Mouse (Mus musculus) left cerebral cortex, postnatal 10 days (tissue): ENCODE measurements around the gene Iqcc. TPM values are rescaled to one million over a fixed set of nuclear protein-coding genes. Genes with fewer than 3 reads are reported as not detected.
A peak's percentile ranks its signal among the peaks of the same experiment; 100 is the strongest.

Experiments used
- DNase-seq, 2 experiments: peaks; one replicate each; pipeline ENCODE4 v3.0.0; 2021 to 2022; ENCODE audit warnings: low spot score in 2 of 2, mixed read lengths in 1 of 2; ENCODE audit errors: extremely low spot score in 1 of 2
- intact Hi-C: fragments of 180-260 bp; cut with DNase I; formaldehyde crosslinking; loops from one replicate; pipeline ENCODE4 v1.15.1; 2025
- total RNA-seq, 2 experiments: library from RNA; stranded (reverse); gene quantifications; 2 replicates each; pipeline ENCODE4 v1.2.3; 2021

Iqcc gene
- total RNA-seq, 2 experiments from 2014 or later: 29.3 to 31.5 TPM

DNA sequence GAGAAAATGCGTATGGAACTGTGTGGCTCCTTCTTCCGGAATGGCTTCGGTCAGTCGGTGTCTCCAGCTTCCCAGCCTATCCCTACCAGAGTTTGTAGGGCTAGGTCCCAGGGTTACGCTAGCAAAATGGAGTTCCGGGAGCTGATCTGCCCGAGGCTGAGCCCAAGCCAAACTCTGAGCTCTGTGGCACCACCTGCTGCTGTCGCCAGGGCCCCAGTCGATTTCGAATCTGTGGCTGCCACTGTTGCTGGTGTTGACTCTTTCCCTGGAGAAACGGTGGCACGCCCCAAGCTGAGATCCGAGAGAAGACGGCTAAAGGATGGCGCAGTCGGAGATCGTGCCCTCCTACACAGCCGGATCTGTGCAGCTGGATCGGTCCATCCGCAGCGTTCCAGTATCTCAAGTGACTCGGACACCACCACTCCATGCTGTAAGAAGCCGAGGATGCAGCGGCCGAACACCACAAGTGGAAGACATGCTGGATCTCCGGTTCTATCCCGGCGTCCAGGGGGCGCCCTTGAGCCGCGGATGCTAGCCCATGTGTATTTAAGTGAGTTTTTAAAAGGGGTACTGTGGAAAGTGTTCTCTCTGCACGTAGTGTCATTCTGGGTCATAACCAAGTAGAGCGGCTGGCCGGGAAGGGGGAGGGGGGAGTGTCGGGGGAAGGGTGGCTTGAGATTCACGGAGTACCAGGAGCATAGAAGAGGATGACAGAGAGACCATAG lies 33.9 kb downstream of the Iqcc start:
- intact Hi-C loops: no loop called here
- DNase-seq: peak; percentile 83 to 87

GRCm38 (mm10) chr4:129584370-129584769 lies 34.5 kb downstream of the Iqcc start:
- intact Hi-C loops: no loop called here
- no peak for DNase-seq

GRCm38 (mm10) chr4:129582251-129582650 lies 36.6 kb downstream of the Iqcc start:
- intact Hi-C loops: no loop called here
- no peak for DNase-seq

- DNase-seq: no peak
- intact Hi-C loops: no loop called here
Observed at GRCm38 (mm10) chr4:129580347-129580746, 38.6 kb downstream of the Iqcc start.

DNA sequence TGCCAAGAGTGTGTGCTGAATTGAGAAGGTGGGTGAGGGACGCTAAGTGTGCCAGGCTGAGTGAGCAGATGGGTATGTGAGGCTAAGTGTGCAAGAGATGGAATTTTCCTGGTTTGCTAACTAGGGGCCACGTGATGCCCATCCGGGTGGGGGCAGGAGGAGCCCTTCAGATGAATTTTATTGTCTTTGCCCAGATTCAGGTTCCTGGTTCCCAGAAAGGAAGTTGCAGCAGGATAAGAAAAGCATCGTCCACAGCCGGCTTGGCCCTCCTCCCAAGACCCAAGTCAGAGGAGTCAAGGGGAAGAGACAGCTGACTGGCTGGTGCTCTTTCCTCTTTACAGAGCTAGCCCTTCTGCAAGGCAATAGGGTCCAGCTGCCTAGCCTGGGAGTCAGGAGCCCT lies 40.4 kb downstream of the Iqcc start, which contains the start of gene Fam167b:
Gene Fam167b, minus strand, starts transcription at position 84 of the 400 bp plus-strand sequence.
- intact Hi-C loops: no loop called here
- DNase-seq: peak in 1 of 2 experiments; percentile 32

- DNase-seq: no peak
- intact Hi-C loops: no loop called here
Observed at GRCm38 (mm10) chr4:129577688-129578087, 41.2 kb downstream of the Iqcc start.

- intact Hi-C loops: no loop called here
- peak; percentile 63 to 78 for DNase-seq
Observed at GRCm38 (mm10) chr4:129576863-129577491, 41.9 kb downstream of the Iqcc start.

DNA sequence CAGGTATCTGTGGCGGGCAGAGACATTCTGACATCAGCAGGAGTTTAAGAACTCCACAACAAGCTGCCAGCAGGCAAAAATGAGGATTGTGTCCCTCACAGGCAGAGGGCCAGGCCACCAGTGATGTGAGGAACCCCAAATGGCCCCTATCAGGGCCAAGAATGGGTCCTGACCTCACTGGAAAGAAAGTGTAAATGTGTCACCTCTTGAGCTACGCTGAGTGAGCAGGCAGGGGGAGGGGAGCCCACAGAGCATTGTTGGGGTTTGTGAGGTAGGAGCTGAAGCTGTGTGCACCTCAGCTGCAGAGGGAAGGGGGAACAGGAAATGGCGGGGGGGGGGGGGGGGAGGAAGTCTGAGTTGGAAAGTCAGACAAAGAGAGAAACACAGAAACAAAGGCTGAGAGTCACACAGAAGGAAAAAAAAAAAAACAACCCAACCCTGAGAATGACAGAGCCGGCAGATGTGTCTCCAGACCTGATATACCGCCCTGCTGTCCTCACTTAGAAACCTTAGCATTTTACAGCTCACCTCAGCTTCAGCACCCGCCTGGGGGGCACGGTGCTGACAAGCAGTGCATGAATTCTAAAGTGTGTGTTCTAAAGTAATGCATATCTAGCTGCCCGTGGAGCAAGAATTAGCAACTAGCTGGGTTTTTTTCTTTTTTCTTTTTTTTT lies 43.6 kb downstream of the Iqcc start:
- intact Hi-C loops: no loop called here
- DNase-seq: peak in 1 of 2 experiments; percentile 41

DNA sequence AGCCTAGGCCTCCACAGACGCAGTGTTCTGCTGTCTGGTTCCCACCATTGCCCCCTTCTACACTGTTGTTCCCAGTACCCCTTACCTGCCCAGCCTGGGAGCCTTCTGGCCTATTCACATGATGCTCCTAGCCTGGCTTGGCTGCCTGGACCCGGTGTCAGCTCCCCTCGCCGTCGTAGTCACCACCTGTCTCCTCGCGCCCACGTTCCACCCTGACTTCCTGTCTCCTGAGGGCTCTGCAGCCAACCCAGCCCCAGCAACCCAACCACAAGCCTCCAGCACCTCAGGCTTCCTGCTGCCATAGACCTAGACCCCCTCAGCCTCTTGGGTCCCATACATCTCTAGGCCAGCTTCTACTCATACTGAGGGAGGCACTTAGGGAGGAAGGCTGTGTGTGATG lies 45.5 kb downstream of the Iqcc start, which contains the start of gene Lck:
Gene Lck, minus strand, starts transcription at position 212 of the 400 bp plus-strand sequence.
- intact Hi-C loops: no loop called here

GRCm38 (mm10) chr4:129573093-129573370 lies 45.9 kb downstream of the Iqcc start:
- no peak for DNase-seq
- intact Hi-C loops: no loop called here

More for the DNA sequence above, 45.5 kb downstream of the Iqcc start, which contains the start of gene Lck:
- no peak for DNase-seq

DNA sequence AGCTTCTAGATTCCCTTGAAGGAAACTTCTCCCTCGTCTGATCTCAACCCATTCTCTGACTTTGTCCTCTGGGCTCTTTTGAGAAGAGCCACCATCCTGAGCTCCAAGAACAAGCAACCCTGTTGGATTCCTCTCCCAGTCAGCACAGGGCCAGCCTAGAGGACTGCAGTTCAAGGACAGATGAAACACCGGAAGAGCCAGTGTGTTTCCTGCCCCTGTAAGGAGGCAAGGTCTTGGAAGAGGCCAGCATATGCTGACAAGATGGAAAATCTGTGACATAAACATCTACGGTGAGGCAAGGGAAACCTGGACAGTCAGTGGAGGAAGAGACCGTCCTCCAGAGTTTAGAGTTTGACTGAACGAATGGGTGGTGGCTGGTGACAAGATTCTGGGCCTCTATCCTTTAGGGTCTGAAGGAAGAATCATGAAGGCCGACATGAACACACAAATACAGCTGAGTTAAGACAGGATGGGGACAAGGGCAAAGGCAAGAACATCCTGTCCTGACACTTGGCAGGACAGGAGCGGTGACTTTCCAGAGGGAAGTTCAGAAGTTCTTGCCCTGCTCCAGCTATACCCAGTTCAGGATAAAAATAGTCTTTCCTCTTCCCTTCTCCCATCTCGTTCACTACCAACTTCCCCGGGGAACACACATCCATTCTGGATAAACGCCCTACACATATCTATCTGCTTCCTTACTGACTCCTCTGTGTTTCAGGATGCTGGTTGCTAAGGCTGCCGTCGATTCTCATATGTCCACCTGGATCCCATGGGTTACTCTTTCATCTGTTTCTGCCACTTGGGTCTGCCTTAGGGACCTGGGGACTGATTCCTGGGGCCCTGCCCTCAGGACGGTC lies 46.4 kb downstream of the Iqcc start:
- intact Hi-C loops: no loop called here
- no peak for DNase-seq

- DNase-seq: no peak
- intact Hi-C loops: no loop called here
Observed at GRCm38 (mm10) chr4:129571551-129572084, 47.3 kb downstream of the Iqcc start.

- DNase-seq: no peak
- intact Hi-C loops: no loop called here
Observed at GRCm38 (mm10) chr4:129570028-129570427, 48.9 kb downstream of the Iqcc start.

DNA sequence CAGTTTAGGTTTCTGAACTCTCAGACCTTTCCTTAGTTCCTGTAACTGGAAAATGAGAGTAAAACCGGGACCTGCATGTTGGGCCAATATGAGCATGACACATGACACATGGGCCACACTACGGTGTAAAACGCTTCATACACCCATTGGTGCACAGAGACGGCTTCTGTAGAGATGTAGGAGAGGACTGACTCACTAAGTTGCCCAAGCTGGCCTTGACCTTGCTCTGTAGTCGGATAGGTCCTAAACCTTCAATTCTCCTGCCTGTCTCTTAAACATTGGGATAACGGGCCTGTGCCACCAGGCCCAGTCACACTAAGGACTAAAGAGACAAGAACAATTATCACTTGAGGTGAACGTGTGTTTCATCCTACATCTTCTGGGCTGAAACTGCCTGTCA lies 50.5 kb downstream of the Iqcc start:
- intact Hi-C loops: no loop called here
- no peak for DNase-seq

- intact Hi-C loops: no loop called here
- no peak for DNase-seq
Observed at GRCm38 (mm10) chr4:129565139-129565538, 53.8 kb downstream of the Iqcc start.
